Mouse (Mus musculus): ENCODE data around the gene Pak6.

- TF ChIP-seq E2F4 (IDR thresholded peaks at IDR 0.05; ENCODE audit: insufficient replicate concordance, low read depth, low read length) (no peak), NRF1 (IDR thresholded peaks at IDR 0.05; ENCODE audit: low read depth, low read length) (no peak), TCF12 (IDR thresholded peaks at IDR 0.05; ENCODE audit: low read depth, low read length) (no peak), EP300 (IDR thresholded peaks at IDR 0.05; ENCODE audit: low read length) (no peak), CTCF (conservative IDR thresholded peaks at IDR 0.05 in 1 of 2, IDR thresholded peaks at IDR 0.05 in 1 of 2; ENCODE audit: low read depth in 2 of 2, low read length in 2 of 2) (no peak), ZC3H11A (IDR thresholded peaks at IDR 0.05; ENCODE audit: low read depth, low read length) (no peak), ELF1 (IDR thresholded peaks at IDR 0.05; ENCODE audit: low read depth, low read length) (no peak), POLR2A (IDR thresholded peaks at IDR 0.05; ENCODE audit: low read depth, low read length) (no peak), USF1 (IDR thresholded peaks at IDR 0.05; ENCODE audit: low read depth, low read length) (no peak), ETS1 (conservative IDR thresholded peaks at IDR 0.05; ENCODE audit: low read depth, low read length) (no peak), MAFK (IDR thresholded peaks at IDR 0.05; ENCODE audit: insufficient replicate concordance, low read length) (no peak), NELFE (IDR thresholded peaks at IDR 0.05; ENCODE audit: low read depth, low read length) (no peak), GABPA (IDR thresholded peaks at IDR 0.05; ENCODE audit: insufficient replicate concordance, low read depth, low read length) (no peak), MEF2A (IDR thresholded peaks at IDR 0.05; ENCODE audit: borderline replicate concordance, low read depth, low read length) (no peak)
Observed at GRCm38 (mm10) chr2:118663804-118664766, 982 bp downstream of the Pak6 start.
